Mouse (Mus musculus): ENCODE data around the gene Ganab.

- TF ChIP-seq CTCF (IDR thresholded peaks at IDR 0.05; ENCODE audit: control insufficient read depth, insufficient read depth, insufficient read length) = no peak
- TF ChIP-seq USF1 (IDR thresholded peaks at IDR 0.05; ENCODE audit: low read depth) = no peak
- TF ChIP-seq MAX (IDR thresholded peaks at IDR 0.05) = no peak
- TF ChIP-seq CEBPB (IDR thresholded peaks at IDR 0.05; ENCODE audit: low read depth) = no peak
- TF ChIP-seq MYOG (IDR thresholded peaks at IDR 0.05; ENCODE audit: control insufficient read depth, extremely low read depth, insufficient read length) = no peak
- TF ChIP-seq MYOD1 (IDR thresholded peaks at IDR 0.05; ENCODE audit: control insufficient read depth, insufficient read length, low read depth) = no peak
- TF ChIP-seq FOSL1 (IDR thresholded peaks at IDR 0.05; ENCODE audit: insufficient read depth, low read length, poor library complexity, severe bottlenecking) = no peak
Observed at GRCm38 (mm10) chr19:8881034-8881392, 16.9 kb upstream of the Ganab start.
